Mouse (Mus musculus): Measurements from ENCODE around the gene Rab3a.

Gene Rab3a

DNA sequence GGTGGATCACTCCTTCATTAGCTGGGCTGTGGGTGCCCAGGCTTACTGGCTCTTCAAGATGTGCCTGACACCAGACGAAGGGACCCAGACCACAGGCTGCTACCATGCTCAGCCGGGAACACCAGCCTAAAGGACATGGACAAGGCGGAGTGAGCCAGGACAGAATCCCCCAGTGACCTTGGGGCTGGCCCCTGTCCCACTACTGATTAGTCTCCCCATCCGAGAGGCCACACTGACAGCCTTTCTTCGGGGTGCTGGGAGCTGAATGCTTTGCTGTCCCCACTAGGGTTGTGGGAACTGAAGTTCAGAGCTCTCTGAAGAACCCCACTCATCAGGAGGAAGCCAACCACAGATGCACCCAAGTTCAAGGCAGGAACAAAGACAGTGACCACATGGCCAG, 20.7 kb downstream of the Rab3a start:
- no peak for DNase-seq

DNA sequence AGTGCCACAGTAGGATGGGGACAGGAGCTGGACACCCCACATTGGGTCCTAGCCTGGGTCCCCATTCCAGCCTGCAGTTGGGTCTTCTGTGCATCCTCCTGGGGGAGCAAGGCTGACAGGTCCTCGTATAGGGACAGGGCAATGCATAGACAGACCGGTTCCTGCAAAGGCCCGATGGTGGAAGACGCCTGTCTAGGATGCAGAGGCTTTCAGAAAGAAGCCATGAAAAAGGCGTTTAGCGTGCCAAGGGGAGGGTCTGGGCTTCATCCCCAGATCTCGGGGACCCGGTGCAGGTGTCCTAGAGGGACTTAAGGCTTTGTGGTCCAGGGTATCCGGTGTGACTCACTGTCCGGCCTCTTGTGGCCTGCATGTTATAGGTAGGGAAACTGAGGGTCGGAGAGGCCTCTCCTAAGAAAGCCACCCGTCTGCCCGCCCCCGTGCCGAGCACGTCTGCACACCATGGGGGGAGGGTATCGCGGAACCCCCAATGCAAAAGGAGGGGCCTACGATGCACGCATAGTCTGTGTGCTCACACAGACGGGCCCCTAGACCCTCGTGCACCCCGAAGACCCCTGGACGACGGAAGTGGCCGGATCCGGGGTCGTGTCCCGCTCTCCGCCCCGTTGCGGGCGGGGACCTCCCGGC, 21.5 kb downstream of the Rab3a start:
- DNase-seq = no peak

DNA sequence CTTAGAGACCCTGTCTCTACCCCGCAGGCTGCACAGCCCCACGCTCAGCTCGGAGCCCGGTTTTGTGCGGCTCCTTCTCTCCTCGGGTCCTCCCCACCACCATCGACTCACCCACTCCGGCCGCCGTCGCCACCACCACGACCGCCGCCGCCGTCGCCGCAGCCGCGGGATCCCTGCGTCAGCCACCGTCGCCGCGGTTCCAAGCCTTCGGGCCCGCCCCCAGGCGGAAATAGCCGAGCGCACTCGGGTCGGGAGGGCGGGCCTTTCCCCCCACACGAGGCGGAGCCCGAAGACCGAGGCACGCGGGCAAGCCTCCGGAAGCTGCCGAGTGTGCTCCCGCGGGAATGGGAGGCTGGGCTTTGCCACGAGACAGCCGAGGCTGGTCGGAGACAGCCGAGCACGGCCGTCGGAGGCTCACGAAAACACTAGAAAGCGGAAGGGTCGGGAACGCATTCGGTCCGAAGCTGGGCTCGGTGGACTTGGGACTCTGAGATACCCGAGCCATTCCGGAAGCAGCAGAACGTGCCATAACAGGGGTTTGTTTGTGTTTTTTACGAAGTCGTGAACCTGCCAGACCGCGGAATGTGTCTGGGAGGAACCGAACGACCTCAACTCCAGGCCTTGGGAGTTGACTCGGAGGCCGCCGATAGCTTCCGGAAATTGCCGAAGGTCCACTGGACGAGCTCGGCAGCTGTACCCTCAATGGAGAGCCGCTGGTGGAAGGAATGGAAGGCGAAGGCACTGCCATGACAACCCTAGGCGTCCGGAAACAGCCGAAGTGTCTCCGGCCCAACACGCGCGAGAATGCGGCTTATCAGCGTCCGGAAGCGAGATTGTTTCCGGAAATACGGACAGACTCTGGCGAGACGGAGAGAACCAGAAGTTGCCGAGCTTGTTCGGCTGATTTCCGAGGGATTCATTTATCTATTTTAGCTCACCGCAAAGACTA, 22.3 kb downstream of the Rab3a start, which contains the start of gene Pik3r2:
Gene Pik3r2 (minus strand): TSS at position 218 of the 949 bp plus-strand sequence.
- DNase-seq = peak; percentile 95 to 97

DNA sequence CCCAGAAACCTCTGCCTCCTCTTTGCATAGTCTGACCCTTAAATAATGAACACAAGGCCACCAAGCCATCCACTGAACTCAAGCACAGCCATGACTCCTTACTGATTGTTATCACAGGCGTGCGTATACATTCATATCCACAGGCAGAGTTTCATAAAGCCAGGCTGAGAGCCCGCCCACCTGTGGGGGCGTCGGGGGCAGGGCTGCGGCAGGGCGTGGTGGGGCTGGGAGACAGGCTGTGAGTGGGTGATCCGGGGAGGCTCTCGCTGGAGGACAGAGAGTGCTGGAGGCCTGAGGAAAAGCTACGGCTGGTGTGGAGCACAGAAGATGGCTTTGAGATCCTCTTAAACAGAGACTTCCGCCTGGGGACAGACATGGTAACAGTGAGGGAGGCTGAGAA, 25.6 kb downstream of the Rab3a start:
- DNase-seq = no peak

DNA sequence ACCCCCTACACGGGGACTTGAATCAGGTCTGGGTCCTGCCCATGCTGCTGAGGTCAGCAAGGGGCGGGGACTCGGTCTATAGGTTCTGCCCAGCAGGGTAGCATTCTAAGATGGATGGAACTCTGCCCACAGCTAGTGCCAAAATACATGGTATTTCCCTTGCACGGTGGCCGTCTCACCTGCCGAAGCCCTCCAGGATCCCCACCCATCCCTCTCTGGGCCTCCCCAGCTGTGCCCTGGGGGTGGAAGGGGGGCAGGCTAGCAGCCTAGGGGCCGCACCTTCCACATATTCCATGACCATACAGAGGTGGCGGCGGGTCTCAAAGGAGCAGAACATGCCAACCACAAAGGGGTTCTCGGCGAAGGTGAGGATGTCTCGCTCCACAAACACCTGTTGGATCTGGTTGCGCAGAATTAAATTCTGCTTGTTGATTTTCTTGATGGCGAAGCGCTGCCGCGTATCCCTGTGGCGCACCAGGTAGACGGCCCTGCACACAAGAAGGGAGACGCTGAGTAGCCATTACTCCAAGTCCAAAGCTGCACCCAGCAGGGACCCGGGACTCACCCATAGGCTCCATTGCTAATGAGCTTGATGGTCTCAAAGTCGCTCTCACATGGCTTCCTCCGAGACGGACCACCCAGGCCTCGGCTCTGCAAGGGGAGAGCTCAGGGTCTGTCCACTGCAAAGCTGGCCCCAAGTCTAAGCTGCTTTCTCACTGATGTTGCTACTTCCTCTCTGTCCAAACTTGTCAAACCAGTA, 32.0 kb downstream of the Rab3a start:
- DNase-seq = no peak

DNA sequence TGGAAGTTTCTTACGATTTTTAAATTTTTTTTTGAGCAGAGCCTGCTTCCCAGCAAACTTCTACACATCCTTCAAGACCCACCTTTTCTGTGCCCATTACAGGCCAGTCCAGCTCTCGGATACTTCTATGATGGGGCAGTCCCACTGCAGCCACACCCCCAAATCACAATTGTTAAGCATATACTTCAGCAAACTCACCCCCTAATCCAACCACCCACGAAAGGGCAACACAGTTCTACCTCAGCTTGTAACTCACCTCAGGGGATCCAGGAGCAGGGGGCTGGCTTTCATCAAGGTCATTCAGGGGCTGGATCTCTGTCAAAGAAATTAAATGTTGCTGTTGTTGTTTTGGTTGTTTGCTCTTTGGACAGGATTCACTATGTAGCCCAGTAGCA, 32.6 kb downstream of the Rab3a start:
- DNase-seq = no peak

DNA sequence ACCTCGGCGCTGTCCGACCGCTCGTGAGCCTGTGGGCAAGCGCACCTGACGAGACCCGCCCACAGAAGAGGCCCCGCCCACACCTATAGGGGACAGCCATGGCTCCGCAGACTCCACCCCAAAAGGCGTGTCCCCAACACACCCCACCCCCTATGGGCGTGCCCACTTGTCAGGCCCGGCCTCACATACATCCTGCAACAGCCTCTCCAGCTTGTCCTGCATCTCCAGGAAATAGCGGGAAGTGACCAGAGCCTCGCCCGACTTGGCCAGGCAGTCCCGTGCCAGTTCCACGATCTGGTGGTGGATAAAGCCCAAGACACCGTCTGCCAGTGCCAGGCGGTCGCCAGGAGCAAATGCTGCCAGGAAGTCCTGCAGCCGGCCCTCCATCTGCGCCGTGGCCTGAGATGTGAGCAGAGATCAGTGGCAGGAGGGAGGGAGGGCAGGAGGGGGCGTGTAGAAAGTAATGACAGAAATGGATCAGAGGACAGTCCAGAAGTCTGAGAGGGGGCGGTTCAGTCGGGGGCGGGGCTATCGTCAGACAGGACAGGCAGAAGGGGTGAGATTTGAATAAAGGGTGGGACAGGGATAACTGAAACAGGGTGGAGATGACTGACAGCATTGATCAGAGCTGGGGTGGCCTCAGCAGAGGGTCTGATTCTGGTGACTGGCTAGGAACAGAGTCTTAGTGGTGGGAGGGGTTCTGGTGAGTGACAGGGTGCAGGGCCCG, 33.6 kb downstream of the Rab3a start:
- DNase-seq = peak; percentile 60 to 63

DNA sequence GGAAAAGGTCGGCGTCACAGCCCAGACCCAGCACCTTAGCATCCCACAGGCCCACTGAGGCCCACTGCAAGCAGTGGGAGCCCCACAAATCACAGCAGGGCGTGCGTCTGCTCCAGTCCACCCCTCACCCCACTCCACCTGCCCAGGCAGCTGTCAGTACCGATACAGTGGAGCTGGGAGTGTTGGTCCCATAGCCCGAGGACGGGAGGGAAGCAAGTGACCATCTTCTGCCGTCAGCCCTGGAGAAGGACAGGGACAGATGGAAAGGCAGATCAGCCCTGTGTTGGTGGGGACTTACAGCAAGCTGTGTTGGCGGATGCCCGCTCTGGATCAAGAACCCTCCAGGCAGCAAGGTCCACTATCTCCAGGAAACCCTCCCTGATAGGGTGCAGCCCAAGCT, 34.6 kb downstream of the Rab3a start:
- DNase-seq = no peak

DNA sequence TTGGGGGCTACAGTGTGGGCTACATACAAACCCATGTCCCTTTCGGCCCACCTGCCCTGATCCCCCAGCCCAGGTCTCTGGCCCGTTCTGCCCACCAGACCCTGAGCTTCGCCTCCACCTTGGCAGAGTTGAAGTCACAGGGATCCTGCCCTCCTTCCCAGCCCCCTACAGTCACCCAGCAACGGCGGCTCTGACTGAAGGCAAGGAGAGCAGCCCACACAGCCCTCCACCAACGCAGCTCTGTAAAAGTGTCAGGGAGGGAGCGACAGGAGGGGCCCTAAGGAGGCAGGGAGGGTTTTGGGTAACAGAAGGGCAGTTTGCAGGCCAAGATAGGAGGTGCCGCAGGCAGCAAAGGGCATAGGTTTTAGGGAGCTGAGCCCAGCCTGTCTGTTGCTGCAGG, 36.4 kb downstream of the Rab3a start:
- DNase-seq = no peak

DNA sequence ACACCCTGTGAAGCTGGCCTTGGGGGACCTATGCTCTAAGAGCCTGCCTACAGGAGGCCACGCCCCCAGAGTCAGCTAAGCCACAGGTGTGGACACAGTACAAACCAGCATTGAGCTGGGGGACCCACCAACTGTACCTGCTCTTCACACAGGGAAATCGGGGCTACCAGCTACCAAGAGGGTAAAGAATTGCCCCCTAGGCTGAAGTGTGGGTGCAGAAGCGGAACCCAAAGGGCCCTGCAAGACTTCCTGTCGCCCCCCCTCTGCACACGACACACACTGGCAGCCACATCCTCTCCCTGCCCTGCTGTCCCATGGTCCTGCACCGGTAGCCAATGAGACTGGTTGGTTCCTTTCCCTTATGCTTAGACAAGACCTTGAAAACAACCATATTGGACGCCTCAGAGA, 36.8 kb downstream of the Rab3a start:
- peak in 1 of 2 experiments; percentile 64 for DNase-seq

DNA sequence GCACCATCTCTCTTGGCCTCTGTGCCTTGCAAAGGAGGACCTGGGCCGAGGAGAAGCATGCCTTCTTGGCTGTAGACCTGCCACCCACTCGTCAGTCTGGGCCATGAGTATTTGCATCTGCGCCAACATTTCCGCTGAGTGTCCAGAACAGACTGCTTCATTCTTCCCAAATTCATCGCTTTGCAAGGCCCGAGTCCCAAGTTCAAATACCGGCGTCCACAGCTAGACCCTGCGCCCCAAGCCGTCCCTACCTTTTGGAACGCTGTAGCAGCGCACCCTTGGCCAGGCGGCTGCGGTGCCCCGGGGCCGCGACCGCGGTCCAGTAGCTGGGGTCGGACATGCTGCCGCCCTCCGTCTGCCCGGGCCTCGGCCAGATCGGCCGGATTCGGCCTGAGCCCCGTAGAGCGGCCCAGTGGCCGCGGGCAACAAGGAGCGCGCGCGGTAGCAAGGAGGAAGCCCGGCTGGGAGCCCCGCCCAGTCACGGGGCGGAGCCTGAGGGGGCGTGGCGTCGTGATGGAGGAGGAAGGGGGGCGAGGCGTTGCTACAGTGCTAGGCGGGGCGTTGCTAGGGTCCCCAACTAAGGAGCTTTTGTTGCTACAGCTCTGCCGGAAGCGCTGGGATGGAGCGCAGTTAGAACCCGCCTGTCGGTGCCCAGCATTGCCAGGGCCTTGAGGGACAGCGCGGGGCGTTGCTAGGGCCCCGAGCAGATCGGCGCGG, 37.7 kb downstream of the Rab3a start:
- DNase-seq = peak; percentile 97 to 98

DNA sequence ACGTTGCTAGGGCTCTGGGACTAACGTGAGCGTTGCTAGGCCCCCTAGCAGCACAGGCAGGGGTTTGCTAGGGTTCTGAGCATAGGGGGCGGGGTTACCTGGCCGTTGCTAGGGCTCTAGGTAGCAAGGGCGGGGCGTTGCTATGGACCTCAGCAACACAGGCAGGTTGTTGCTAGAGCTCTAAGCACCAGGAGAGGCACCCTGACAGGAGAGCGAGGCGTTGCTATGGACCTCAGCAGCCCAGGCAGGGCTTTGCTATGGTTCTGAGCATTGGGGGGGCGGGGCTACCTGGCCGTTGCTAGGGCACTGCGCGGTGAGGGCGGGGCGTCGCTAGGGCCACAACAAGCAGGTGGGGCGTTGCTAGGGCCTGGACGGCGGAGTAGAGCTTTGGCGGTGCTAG, 38.2 kb downstream of the Rab3a start:
- peak; percentile 91 to 94 for DNase-seq

DNA sequence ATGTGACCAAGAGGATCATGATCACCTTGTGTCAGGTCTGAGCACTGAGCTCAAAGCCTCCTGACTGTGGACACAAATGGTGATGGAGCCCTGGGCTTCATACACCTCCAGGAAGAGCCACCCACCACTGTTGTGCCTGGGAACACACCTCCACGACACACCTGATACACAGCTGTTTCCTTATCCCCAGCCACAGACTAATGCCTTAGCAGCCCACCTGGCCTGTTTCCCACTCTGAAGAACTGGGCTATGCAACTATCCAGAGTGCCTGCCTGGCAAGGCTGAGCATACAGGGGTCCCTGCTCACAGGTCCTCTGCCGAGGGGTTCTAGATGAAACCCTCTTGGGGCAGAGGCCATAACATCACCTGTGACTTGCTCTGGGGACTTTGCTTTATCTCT, 39.7 kb downstream of the Rab3a start:
- no peak for DNase-seq

DNA sequence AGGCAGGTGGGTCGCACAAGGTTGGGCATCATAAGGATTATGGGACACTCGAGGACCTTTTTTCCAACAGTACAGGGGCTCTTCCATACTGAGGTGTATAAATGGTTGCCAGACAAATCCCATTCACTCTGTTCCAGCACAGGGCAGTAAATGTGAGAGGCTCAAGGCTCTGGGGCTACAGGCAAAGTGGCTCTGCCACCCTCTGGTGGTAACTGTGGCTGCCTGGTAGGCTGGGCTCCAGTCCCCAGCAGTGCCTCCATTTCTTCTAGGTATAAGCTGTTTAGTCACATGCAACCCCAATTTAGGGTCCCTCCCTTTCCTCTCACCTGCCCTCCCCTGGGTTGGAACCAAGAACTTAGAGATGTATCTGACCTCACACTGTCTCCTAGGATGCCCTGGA, 40.9 kb downstream of the Rab3a start:
- DNase-seq = no peak

DNA sequence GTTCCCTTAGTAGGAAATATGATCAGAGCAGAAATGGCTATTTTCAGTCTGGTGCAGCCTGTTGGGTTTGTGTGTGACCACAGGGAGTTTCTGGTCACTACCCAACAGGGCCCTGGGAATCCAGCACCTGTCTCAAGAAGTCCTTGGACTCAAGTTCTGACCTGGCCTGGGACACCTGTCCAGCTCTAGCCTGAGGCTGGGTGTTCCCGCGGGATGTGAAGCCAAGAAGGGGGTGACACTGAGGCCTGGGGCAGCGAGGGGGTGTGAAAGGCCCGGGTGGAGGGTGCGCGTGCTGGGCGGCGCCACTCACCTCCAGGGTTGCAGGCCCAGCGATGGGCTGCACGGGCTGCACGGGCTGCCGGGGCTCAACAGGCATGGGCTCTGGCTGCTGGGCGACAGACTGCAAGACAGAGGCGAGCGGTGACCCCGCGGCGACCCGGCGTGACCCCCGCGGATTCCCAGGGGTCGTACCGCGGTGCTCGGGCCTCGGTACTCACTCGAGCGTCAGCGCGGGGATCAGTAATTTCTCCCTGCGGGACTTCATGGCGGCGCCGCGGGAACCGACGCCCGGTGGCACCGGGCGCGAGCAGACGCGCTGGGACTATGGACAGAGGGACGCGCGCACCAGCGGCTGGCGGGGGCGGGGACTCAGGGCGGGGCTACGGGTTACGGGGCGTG, 42.1 kb downstream of the Rab3a start:
- no peak for DNase-seq

DNA sequence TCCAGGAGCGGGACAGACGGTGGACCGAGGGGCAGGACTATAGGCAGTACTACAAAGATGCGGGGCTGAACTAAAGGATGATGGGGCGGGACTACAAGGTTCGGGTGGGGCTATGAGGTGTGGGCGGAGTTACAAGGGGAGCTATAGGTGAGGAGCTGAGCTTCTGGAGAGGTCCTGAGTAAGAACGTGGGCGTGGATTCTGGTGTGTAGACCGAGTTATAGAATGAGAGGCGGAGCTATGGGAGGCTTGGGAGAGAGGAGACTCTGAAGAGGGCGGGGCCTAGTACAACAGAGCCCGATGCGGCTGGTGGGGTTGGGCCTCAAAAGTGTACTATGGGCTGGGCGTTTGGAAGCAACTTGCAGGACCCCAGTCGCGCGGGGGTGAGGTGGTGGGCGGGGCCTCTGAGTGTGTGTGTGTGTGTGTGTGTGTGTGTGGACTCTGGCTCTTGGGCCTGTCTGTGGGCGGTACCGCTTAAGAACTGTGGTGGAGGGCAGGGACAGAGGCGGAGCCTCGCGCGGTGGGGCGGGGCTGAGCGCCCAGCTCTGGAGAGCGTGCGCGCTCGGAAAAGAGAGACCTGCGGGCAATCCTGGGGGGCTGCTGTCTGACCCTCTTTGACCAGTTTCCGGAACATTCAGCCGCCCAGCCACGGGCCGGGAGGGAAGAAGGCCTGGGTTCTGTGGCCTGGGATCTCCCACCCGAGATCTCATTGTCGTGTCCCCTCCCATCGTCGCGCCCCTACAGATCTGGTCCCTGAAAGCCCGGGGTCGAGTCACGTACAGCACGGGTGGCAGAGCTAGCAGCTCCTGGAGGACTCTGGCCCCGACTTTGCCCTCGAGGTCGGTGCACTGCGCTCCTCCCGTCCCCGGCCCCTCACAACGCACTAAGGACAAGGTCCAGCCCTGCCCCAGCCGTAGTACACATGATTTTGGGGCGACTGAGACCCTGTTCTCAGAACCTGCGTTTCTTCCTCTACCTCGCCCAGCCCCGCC, 42.9 kb downstream of the Rab3a start:
- peak; percentile 94 to 96 for DNase-seq

DNA sequence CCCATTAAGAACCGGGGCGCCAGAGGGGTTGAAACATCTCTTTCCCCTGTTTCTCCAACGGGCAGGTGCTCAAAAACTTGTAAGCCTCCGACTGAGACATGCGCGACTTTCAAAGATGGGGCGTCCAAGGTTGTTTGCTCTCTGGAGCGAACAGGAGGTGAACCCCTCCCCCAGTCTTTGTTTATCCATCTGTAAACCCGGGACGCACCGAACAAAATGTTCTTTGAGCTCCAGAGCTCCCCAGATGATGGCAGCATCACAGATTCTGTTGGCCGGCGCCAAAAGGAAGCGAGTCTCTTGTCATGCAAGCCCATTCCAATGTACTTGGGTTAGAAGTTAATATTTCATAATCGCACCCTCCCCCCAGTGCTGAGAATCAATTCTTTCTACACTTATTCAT, 43.8 kb downstream of the Rab3a start:
- peak; percentile 41 to 63 for DNase-seq

DNA sequence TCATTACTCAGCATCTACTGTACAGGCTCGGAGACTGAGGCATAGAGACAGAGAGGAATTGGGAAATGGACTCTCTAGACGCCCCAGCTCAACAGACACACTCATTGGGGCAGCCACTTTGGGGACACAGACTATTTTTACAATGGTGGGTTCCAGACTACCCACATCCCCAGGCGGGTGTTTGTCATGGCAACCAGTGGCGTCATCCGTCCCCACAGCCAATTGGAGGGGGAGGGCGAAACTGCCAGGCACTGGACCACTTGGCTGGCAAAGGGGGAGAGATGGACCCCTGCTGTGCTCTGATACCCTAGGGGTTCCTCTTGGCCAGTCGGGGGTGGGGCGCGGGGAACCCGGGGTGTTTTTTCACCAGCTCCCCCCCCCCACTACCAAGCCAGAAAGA, 46.2 kb downstream of the Rab3a start:
- DNase-seq = no peak

DNA sequence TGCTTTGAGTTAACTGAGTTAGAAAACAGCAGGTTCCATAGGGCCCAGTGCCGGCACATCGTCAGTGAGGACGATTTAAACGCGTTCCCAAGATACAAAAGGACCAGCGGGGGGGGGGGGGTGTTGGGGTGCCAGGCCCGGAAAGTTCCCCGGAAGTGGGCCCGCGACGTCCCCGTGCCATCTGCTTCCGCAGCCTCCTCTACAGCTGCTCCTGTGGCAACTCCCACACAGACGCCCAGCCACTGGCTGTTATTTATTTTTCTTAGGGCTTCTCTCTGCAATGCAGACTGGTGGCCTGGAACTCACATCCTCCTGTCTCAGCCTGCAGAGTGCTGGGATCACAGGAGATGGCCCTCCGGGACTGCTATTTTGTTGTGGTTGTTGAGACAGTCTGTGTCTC, 46.7 kb downstream of the Rab3a start:
- no peak for DNase-seq

DNA sequence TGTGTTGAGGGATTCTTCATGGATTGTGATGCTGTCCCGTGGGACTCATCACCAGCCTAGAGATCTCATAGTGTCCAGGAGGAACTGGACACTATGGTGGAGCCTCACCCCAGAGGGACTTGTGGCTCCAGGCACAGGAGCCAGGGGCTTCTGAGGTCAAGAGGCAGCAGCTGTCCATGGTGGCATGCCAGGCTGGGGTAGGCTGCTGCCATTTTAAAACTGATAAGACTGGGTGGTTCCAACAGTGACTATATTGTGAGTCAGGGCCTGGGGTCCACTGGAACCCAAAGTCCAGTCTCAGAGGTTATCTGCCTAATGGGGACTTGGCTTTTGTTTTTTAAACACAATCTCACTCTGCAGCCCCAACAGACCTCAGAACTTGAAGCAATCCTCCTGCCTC, 47.4 kb downstream of the Rab3a start:
- no peak for DNase-seq
